Mouse (Mus musculus): Measurements from ENCODE around the gene Ipcef1.

GRCm38 (mm10) chr10:7070924-7071323 is 18.6 kb upstream of the Ipcef1 start:
- TF ChIP-seq GABPA (IDR thresholded peaks at IDR 0.05; ENCODE audit: insufficient replicate concordance, low read depth, low read length), result no peak
- TF ChIP-seq CTCF (conservative IDR thresholded peaks at IDR 0.05 in 1 of 2, IDR thresholded peaks at IDR 0.05 in 1 of 2; ENCODE audit: low read depth in 2 of 2, low read length in 2 of 2), result no peak
- TF ChIP-seq NRF1 (IDR thresholded peaks at IDR 0.05; ENCODE audit: low read depth, low read length), result no peak
- TF ChIP-seq HCFC1 (IDR thresholded peaks at IDR 0.05; ENCODE audit: low read depth, low read length), result no peak
- no peak for TF ChIP-seq POLR2A (IDR thresholded peaks at IDR 0.05; ENCODE audit: low read depth, low read length)
- no peak for TF ChIP-seq RCOR1 (conservative IDR thresholded peaks at IDR 0.05; ENCODE audit: low read depth, low read length)

Measured in CH12.LX (cell line).